Mouse (Mus musculus) urinary bladder, adult 2 months (tissue): ENCODE results near the gene Plscr2. TPM values are rescaled to one million over a fixed set of nuclear protein-coding genes. Genes with fewer than 3 reads are reported as not detected.
"Not testable (repeated sequence)": the region's sequence is repeated elsewhere in the genome, so short reads cannot be mapped to it uniquely, and the experiment has no call there.

ENCODE experiments used
- DNase-seq: peaks from one replicate; pipeline ENCODE4 v3.0.0; 2022; ENCODE audit warnings: low spot score
- polyA plus RNA-seq: library from polyadenylated mRNA; depleted of rRNA; stranded (reverse); fragments of >200 nt; gene quantifications from 2 replicates; pipeline ENCODE4 v1.2.3, GENCODE M21; 2012

Plscr2 gene
- polyA plus RNA-seq, 1 experiment: 5.3 TPM

DNA sequence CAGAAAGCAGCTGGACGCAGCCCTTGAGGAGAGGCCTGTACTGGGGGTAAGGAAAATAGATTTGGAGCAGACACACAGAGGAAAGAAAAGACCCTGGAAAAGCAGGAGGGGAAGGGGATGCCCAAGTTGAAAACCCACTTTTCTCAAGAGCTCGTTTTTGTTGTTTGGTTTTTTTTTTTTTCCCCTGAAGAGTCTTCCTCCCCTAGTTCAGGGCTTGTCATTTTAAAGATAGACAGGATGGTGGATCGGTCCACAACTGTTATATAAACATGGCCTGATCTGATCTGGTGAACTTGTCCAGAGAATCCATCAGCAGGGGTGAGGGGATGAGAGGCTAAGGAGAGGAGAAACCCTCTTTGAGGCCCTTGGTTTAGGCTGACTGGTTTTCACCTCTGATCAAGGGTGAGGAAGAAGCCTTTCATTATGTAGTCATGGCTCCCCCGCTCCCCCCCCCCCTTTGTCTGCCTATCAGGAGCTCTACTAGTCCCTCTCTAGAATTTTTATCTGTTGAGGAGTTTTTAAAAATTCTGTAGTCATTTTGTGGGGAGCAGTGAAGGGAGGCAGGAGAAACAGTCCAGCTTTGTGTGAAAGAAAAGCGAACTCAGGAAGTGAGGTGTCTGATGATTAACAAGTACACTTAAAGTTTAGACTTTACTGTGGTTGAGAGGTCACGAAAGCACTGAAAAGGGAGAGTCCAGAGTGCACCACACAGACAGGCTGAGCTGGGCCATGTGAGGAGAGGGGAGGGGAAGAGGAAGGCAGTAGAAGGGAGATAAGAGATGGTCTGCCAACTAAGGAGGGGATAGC, 1.2 kb upstream of the Plscr2 start:
- DNase-seq: no peak

DNA sequence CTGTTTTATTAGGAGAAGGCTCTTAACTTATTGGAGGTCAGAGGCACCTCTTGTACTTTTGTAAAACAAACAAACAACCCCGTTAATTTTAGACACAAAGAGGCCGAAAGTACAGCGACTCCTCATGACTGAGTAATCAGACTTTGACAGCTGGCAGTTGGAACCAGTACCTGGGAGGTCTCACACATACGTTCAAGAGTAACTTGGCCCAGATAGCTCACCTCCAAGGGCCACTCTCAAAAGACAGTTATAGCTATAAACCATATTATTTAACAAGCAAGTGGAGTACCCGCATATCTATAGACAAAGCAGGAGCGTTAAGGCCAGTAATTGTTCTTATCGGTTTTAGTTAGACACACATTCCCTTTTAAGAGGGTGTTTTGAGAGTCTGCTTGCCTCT, 958 bp downstream of the Plscr2 start:
- no peak for DNase-seq

DNA sequence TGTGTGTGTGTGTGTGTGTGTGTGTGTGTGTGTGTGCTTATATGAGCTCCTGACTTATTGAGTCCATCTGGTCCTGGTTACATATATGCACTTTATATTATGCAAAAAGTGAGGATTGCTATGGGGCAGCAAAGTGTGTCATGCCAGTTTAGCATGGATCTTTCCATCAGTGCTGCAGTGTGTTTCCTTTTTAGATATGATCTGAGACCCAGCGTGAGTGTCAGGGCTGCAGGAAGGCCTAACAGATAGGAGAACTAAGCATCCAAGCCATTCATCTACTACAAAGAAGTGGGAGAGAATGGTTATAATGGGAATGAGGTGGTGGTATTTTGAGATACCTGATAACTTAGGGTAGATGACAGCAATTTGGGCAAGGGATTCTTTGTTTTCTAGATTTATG, 4.6 kb downstream of the Plscr2 start:
- DNase-seq: no peak

DNA sequence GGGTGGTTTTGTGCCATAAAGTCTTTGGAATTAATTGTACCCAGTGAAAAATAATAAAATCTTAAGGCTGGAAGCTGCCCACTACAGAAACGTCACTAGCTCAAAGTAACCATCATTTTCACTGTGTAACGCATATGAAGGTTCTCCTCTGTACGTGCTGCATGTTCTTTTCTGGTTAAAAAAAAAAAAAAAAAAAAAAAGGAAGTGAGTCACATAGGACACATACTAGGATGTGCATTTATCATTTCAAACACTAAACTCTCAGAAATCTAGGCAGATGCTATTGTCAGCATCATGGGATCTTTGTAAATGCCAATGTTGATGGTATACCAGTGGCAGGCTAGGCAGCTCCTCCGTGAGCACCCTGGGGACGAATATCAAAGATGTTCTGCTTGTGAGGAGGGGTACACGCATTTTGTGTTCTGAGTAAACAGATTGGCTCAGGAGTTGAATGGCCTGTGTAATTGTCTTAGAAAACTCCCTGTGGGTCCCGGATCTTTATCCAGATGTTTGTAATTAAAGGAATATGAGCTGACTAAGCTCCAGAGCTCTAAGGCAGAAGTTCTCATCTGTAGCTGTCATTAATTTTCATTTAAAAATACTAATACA, 7.3 kb downstream of the Plscr2 start:
- no peak for DNase-seq

DNA sequence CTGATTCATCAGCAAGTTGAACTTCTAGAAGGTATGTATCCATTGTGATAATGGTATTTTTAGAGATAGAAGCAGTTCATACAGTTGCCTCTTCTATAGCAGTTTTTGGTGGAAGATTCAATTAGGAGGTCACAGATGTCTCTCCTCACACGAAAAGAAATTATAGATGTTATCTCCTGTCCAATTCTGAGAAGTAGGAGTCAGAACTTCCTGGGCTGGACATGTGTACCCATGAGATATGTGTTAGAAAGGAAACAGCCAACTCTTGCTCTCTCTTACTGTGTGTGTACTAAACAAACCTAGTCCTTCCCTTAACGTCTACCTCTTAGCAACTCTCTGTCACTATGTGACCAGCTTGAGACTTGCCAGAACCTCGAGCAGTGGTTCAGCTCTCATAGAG, 14.3 kb downstream of the Plscr2 start:
- DNase-seq: no peak

DNA sequence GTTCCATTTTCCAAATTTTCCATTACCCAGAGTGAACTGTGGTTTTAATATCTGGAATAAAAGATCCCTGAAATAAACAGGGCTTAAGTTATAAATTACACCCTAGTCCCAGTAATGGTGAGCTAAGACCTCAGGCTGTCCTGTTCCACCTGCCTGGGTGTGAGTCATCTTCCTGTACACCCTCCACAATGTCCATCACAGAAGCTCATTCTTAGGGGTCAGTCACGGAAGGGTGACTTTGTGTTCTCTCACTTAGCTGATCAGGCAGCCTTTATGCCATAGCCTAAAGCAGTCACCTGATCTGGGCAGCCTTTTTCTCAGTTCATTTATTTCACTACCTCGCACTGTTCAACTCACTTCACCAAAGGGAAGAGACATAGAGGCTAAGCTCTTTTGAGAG, 16.8 kb downstream of the Plscr2 start:
- no peak for DNase-seq

DNA sequence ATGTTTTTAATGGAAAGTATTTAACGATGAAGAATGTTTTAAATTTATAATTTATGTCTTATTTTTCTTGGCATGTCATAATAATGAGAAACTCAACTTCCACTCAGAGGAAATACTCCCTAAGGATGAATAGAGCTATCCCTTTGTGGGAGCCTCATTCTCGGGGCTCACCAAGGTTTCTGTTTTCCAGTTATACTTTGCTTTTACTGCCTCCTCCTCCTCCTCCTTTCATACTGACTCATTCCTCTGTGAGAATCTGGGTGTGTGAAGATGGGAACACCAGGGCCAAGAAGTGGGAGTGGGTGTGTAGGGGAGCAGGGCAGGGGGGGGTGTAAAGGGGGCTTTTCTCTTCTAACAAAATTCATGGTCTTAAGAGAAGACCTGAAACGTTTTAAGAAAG, 17.5 kb downstream of the Plscr2 start:
- DNase-seq: no peak

DNA sequence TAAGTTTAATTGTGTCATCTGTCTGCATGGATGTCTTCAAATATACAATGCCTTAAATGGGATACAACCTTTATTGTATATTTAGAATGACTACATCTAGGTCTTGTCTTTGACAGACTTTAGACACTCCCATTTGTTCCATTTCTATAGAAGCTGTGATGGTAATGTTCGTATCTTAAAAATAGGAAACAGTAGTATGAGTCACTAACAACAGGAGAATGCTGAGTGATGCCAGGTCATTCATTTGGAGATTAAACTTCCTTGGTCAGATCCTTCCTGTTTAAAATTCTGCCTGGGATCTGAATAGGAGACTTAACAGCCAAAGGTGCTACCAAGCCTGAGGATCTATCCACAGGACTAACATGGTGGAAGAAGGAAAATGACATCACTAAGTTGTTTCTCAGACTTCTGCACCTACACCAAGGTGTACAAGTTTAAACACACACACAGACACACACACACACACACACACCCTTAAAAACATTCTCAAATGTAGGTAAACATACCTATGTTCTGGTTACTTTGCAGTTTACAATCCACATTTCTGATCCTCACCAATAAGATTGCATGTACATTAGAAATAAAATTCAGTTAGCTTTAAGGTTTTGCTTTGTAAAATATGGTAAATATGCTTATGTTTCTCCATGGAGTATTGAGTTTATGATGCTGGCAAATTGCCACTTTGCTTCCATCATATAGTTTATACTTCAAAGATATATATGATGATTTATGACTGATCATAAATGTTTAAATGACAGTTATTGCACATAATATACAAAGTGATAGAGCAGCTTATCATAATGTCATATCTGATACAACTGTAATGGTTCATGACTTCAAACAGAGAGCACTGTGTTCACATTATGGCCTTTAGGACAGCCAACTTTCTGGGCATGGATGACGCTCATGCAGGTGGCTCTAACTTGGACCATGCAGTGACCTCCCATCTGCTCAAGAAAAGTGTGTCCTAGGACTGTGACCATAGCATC, 18.5 kb downstream of the Plscr2 start:
- DNase-seq: no peak

DNA sequence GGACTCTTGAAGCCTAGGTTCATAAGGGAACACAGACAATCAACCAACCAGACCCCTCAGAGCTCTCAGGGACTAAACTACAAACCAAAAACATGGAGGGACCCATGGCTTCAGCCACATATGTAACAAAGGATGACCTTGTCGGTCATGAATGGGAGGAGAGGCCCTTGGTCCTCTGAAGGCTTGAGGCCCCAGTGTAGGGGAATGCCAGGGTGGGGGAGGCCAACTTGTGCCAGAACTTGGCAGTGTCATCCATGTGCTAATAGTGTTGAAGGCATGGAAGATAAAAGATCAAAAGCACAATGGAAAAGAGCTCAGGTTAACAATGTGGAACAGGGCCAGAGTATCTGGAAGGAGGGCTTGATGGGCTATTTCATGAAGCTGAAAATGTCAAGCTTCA, 22.9 kb downstream of the Plscr2 start:
- DNase-seq: no peak

DNA sequence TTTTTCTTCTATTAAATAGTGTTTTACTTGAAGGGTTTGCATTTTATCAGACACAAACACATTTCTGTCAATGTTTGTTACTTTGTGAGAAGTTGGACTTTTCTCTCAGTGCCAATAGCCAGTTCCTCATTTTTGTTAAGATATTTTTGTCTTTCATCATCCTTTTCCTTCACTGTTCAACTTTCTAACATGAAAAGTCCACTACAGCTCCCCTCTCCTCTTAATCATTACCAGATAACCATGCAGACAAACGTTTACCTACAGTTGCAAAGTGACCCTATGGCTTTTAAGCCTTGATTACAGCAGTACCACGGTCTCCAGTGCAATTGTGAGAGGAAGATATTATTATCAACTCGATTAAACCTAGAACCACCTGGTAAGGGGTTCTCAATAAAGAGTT, 25.8 kb downstream of the Plscr2 start:
- DNase-seq: no peak

DNA sequence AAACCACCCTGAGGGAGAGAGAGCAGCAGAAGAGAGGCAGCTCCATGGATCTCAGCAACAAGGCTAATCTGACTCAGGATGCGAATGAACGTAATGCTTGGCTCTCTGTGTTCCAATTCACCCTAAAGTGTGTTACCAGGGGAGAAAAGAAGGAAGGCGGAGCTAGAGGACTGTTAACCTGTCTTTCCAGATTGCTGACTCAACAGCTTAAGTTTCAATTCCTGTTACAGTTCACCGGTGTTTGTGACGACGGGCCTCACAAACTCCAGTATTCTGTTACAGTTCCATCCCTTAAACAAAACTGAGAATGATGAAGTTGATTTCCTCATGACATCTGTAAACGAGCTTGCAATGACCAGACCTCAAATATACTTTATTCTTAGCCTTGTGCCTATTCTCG, 29.7 kb downstream of the Plscr2 start:
- no peak for DNase-seq

DNA sequence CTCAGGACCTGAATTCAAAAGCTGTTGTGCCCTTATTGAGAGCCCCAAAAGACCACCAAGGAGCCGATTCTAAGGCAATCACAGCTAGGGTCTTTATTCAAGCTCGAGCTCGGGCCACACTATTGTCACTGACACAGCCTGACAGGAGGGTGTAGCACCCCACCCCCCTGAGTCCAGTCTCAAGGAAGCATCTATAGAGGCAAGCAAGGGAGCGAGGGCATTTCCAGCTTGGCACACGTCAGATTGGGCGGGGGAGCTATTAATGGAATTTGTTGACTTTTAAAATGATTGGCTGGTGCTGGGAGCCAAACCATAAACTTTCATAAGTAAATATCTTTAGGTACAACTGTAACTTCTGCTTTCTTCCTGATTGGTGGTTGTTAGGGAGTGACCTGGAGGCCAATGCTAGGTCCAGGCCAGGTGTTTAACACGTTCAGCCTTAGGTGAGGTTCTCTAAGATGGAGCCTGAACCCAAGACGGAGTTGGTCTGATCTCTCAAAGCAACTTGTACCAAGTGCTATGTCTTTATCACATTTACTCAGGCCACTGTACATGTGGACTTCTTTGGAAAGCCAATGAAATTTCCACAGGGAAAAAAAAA, 30.3 kb downstream of the Plscr2 start:
- no peak for DNase-seq

DNA sequence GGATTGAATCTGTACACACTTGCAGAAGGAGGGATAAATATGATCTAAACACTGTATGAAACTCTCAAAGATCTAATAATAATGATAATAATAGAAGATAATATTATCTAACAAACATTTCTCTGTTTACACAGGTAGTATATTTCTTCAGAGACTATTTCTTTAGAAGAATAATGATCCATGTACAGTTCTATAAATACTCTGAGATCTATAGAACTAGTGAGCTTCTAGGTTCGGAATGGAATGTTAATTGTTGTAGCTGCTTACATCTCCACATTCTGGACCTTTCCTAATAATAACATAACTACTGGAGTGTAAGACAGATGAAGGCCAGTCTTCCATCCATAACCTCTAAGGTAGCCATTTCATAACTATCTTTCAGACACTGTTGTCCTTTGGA, 33.7 kb downstream of the Plscr2 start, which contains the start of gene 1700057G04Rik:
Gene 1700057G04Rik, plus strand, starts transcription at position 301 of the 400 bp plus-strand sequence.
- no peak for DNase-seq

DNA sequence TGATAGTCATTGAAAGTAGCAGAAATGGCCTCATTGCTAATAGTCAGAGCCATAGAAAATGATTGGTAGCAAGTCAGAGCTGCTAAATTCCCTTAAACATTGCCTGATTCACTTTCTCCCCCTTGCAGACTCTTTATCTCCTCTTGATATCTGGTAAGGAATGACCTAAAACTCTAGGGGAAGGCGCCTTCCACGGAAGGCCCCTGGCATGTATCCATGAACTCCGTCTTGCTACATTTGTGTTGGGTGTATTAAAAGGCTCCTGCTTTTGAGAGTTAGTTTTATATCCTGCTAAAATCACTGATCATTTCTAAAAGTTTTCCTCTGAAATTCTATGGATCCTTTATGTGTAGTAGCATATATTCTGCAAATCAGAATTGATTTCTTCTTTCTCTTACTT, 41.4 kb downstream of the Plscr2 start:
- DNase-seq: no peak

DNA sequence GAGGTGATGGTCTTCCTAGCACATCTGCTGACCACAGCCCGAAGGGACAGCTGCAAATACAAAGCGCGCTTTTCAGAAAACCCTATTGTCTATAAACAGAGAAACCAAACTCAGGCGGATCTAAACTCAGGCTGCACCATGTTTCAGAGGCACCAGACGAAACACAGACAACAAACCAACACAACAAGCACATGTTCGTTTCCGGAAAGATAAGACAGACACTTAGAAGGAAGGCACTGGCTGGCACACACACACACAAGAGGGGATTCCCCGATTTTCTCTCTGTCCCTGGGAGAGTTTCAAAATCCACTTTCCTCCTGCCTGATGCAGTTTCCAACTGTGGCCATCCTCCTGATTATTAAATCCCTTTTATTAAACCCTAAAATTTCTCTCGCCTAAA, 50.5 kb downstream of the Plscr2 start:
- DNase-seq: not testable (repeated sequence)

DNA sequence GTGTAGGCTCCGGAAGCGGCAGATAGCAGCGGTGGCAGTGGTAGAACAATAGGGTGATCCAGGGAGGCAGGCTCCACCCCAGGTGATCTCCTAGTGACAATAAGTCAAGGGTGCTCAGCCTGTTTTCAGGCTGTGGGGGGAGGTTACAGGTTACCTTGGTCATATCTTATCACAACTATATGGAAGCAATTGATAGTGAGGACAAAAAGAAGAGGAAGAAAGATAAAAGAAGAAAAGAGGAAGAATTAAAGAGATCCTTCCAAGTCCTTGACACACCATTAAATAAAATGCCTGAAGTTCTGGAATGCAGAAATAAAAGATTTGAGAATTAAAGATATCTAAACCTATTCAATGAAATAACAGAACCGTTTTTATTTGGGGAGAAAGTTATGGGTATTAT, 51.4 kb downstream of the Plscr2 start:
- no peak for DNase-seq

DNA sequence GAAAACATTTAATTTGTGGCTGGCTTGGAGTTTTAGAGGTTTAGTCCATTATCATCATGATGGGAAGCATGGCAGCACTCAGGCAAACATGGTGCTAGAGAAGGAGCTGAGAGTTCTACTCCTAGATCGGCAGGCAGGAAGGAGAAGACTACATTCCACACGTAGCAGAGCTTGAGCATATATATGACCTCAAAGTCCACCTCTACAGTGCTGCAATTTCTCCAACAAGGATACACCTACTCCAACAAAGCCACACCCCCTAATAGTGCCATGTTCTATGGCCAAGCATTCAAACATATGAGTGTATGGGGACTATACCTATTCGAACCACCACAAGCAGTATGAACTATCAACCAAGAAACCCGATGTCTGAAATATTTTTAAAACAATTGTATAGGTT, 56.0 kb downstream of the Plscr2 start:
- no peak for DNase-seq

DNA sequence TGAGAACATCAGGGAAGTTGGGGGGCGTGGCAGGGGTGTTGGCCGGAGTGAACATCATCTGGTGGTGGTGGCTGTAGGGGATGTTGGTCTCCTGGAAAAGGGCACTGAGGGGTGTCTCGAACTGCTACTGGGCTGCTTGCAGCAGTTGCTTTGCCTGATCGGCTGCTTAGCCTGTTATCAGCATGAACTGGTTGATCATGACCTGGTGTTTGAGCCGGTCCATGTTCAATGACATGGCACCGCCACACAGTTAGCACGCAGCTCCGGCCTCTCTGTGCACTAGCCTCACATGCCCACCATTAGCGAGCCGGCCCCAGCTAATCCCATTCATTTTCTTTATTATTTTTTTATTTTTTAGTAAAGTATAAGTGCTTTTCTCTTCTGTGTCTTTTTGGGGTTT, 59.4 kb downstream of the Plscr2 start:
- no peak for DNase-seq

DNA sequence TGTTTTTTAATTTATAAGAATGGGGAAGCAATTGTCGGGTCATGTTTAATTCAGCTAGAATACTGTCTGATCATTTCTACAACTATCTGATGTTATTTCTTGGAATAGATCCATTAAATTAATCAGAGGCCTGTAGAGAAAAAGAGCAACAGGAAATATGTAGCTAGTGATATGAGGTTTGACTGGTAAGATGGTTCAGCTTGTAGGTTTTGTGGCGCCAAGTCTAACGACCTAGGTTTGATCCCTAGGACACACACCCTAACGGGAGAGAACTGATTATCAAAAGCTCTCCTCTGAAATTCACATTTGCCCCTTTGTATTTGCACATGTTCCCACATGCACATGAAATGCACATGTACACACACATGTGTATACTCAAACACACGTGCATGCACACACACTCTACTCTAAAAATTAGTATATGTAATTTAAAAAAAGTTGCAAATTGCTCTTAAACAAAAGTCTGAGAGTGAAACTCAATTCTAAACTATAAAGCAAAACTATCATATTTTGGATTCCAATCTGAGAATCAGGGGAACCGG, 59.9 kb downstream of the Plscr2 start:
- DNase-seq: no peak

DNA sequence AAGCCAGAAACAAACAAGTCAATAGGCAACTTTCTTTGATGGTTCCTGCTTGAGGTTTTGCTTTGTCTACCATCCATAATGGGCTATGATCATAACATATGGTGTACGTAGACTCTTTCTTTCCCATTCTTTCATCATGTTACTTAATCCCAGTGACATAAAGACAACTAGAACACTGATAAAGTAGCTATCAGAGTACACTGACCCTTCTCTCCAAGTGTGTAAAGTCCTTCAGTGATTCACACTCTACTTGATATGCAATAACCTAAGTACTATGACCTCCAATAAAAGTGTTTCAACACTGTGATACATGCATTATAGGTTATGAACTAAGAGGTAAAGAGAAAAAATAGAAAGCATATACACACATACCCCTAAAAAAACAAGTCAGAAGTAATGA, 61.7 kb downstream of the Plscr2 start:
- no peak for DNase-seq

DNA sequence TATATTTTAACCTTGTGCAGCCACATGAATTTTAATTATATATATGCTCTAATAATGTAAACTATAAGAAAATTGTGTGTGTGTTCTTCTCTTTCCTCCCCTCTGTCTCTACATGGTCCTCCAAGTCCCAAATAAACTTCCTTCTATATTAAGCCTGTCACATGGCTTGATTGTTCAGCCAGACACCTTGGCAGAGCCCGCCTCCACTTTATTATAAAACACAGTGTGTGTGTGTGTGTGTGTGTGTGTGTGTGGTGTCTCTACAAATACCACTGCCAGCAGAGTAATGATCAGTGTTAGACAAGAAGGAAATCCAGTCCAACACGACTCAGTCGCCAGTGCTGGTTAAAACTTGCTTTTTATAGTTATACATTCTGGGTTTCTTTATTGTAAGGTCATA, 62.3 kb downstream of the Plscr2 start:
- no peak for DNase-seq

DNA sequence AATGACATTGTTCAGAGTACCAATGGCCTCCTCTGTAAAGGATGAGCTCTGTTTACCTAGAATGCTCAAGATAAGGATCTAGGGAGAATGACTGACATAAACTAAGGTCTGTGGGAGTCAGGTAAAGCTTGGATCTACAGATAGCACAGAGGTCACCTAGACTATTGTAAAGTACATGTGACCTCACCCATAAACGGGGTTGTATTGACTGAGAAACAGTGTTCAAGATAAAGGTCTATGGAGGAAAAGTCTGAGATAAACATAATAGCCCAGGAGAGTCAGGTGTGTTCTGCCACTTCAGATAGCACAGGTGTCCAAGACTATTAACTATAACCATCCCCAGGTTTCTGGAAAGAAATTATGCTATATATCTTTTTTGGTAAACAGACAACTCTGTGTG, 63.6 kb downstream of the Plscr2 start:
- DNase-seq: no peak
